Mouse (Mus musculus) midbrain, embryonic 14.5 days (tissue): ENCODE measurements around the gene Lonp2. TPM values are rescaled to one million over a fixed set of nuclear protein-coding genes. Genes with fewer than 3 reads are reported as not detected.

Experiments used
- microRNA-seq: library from miRNA; unstranded; fragments of <30 nt; microRNA quantifications from one replicate; pipeline ENCODE4, GENCODE M21; 2016
- polyA plus RNA-seq: library from polyadenylated mRNA; unstranded; fragments of >200 nt; fragmentation: Nextera tagmentation; extraction: Ambion mirVana; gene quantifications from 2 replicates; pipeline ENCODE4 v1.2.1, GENCODE M21; 2014

Gene Lonp2
- polyA plus RNA-seq, 1 experiment from 2014 or later: 87.3 TPM

Small RNAs within 50 kb of the gene (microRNA-seq; reads per million reads assigned to microRNA genes)
- gene Gm44348: not detected

Other genes with a start within 250 kb of the Lonp2 start
- 0.13 and 0.18 TPM in 2 replicates for gene Abcc12, start 43.4 kb upstream of the Lonp2 start, polyA plus RNA-seq
- gene Gm10638, start 121.7 kb downstream of the Lonp2 start, polyA plus RNA-seq: 5.7 and 7.0 TPM in 2 replicates
- gene Siah1a, start 121.9 kb downstream of the Lonp2 start, polyA plus RNA-seq: 105 and 107 TPM in 2 replicates